Comparison of ENCODE assay signal across 18 mouse cellular contexts in genomic region chr11:10372340-10372739, GRCm38 (mm10).
"Had no signal": no experiment of that assay in that cellular context is flagged by ENCODE, and none has a peak within 500 bp of the region (broad histone marks: within the 10 kb centered on the region; RNA-seq: fewer than 3 reads in every experiment).

No protein-coding gene starts in this region.

- H3K36me3 ChIP-seq: lung, embryonic 15.5 days; midbrain, embryonic 13.5 days; midbrain, embryonic 15.5 days; neural tube, embryonic 12.5 days; stomach, embryonic 15.5 days had no signal

- H3K9ac ChIP-seq: liver, postnatal 0 days; lung, embryonic 15.5 days; midbrain, embryonic 13.5 days; midbrain, embryonic 15.5 days; neural tube, embryonic 12.5 days; stomach, embryonic 15.5 days had no signal

- H3K27ac ChIP-seq: lung, embryonic 15.5 days; macrophage; midbrain, embryonic 13.5 days; midbrain, embryonic 15.5 days; neural tube, embryonic 12.5 days; stomach, embryonic 15.5 days; stomach, postnatal 0 days had no signal

- H3K4me2 ChIP-seq: lung, embryonic 15.5 days; midbrain, embryonic 11.5 days; midbrain, embryonic 13.5 days; midbrain, embryonic 15.5 days; neural tube, embryonic 12.5 days; stomach, embryonic 15.5 days had no signal

- H3K4me1 ChIP-seq: lung, embryonic 15.5 days; megakaryocyte, embryonic 14.5 days; midbrain, embryonic 13.5 days; midbrain, embryonic 15.5 days; neural tube, embryonic 12.5 days; stomach, embryonic 15.5 days had no signal

- DNase-seq: liver, postnatal 0 days; lung, adult 2 months; lung, postnatal 14 days; lung, postnatal 36 days; right cerebral cortex, postnatal 14 days; thymus, adult 2 months; thymus, postnatal 25 days; thymus, postnatal 4 days had no signal

- H3K27me3 ChIP-seq: lung, embryonic 15.5 days; megakaryocyte, embryonic 14.5 days; midbrain, embryonic 13.5 days; midbrain, embryonic 15.5 days; neural tube, embryonic 12.5 days; stomach, embryonic 15.5 days had no signal

- ATAC-seq: liver, postnatal 0 days; lung, postnatal 0 days; midbrain, embryonic 13.5 days; midbrain, embryonic 15.5 days had no signal

- H3K4me3 ChIP-seq: lung, embryonic 15.5 days; megakaryocyte, embryonic 14.5 days; midbrain, embryonic 13.5 days; midbrain, embryonic 15.5 days; neural tube, embryonic 12.5 days; stomach, embryonic 15.5 days had no signal

- H3K9me3 ChIP-seq: lung, embryonic 15.5 days; midbrain, embryonic 13.5 days; midbrain, embryonic 15.5 days; neural tube, embryonic 12.5 days; stomach, embryonic 15.5 days had no signal
